Mouse (Mus musculus) limb, embryonic 14.5 days (tissue): Measurements from ENCODE around the gene Morc1. TPM values are rescaled to one million over a fixed set of nuclear protein-coding genes. Genes with fewer than 3 reads are reported as not detected.

Source experiments
- ATAC-seq: fragments of 200-750 bp; cut with Nextera tagmentation; 2 replicates; pipeline ENCODE4 v1.8.0; 2017; ENCODE audit warnings: low read depth, moderate number of reproducible peaks, moderate TSS enrichment; ENCODE audit not compliant: low FRiP score
- DNase-seq: peaks from one replicate; pipeline ENCODE4 v3.0.0-alpha.2; 2015; ENCODE audit warnings: low spot score
- H3K27ac ChIP-seq: fragments of 300-500 bp; sonication (generic); replicated peaks from 2 replicates; pipeline ENCODE4 v1.5.1; 2014; ENCODE audit warnings: low read depth, mild to moderate bottlenecking, low read length, moderate library complexity, mixed read lengths
- H3K27me3 ChIP-seq: fragments of 300-500 bp; sonication (generic); 2 replicates; pipeline ENCODE4 v1.6.1; 2014; ENCODE audit warnings: low read length, mixed read lengths; ENCODE audit not compliant: control insufficient read depth, insufficient read depth
- H3K36me3 ChIP-seq: fragments of 300-500 bp; sonication (generic); 2 replicates; pipeline ENCODE4 v1.6.1; 2014; ENCODE audit warnings: mild to moderate bottlenecking, low read length, moderate library complexity, mixed read lengths; ENCODE audit not compliant: control insufficient read depth, insufficient read depth
- H3K4me1 ChIP-seq: fragments of 300-500 bp; sonication (generic); 2 replicates; pipeline ENCODE4 v1.6.1; 2014; ENCODE audit warnings: antibody characterized with exemption, low read length, mixed read lengths; ENCODE audit not compliant: control insufficient read depth, insufficient read depth
- H3K4me2 ChIP-seq: fragments of 300-500 bp; sonication (generic); replicated peaks from 2 replicates; pipeline ENCODE4 v1.6.1; 2014; ENCODE audit warnings: low read depth, mild to moderate bottlenecking, low read length, moderate library complexity; ENCODE audit not compliant: severe bottlenecking
- H3K4me3 ChIP-seq: fragments of 300-500 bp; sonication (generic); replicated peaks from 2 replicates; pipeline ENCODE4 v1.5.1; 2014; ENCODE audit warnings: low read length
- H3K9ac ChIP-seq: fragments of 300-500 bp; sonication (generic); 2 replicates; pipeline ENCODE4 v1.6.1; 2014; ENCODE audit warnings: mild to moderate bottlenecking, low read depth, low read length, moderate library complexity; ENCODE audit not compliant: severe bottlenecking
- H3K9me3 ChIP-seq: fragments of 300-500 bp; sonication (generic); 2 replicates; pipeline ENCODE4 v1.6.1; 2016; ENCODE audit warnings: low read length; ENCODE audit not compliant: control insufficient read depth
- POLR2A ChIP-seq: fragments of 200-500 bp; IDR thresholded peaks from 2 replicates; pipeline ENCODE4 v1.8.0; 2012; ENCODE audit warnings: inconsistent platforms, mild to moderate bottlenecking, moderate library complexity, borderline replicate concordance; ENCODE audit not compliant: insufficient read depth, insufficient read length; ENCODE audit errors: extremely low read depth
- WGBS: fragments of 180-500 bp; shearing (Covaris S2); extraction: QIAGEN DNeasy Blood & Tissue Kit; methylation state at CpG from one replicate; pipeline ENCODE4 v1.1.7; 2014; 5-methylcytosine and 5-hydroxymethylcytosine counted together
- polyA plus RNA-seq, 2 experiments: library from polyadenylated mRNA; depleted of rRNA in 1 of 2; stranded (reverse) in 1 of 2; unstranded in 1 of 2; fragments of >200 nt; fragmentation: Nextera tagmentation in 1 of 2; extraction: Ambion mirVana in 1 of 2; gene quantifications; 2 replicates each; pipeline versions ENCODE4 v1.2.1 to v1.2.3; 2012 to 2014

The Morc1 gene
- polyA plus RNA-seq, 2 experiments, result 0.09 to 0.30 TPM

GRCm38 (mm10) chr16:48678029-48678428 is 247.0 kb downstream of the Morc1 start:
- 81% methylated on average over 1 of the region's 1 CpGs for WGBS
- no peaks in the 10 kb centered on the region for H3K9me3 ChIP-seq
- ATAC-seq, result no peak

More at GRCm38 (mm10) chr16:48678029-48678428, 247.0 kb downstream of the Morc1 start:
- no peak overlapping the region for H3K27ac ChIP-seq
- no peak overlapping the region for H3K4me3 ChIP-seq
- H3K27me3 ChIP-seq, result no peaks in the 10 kb centered on the region; the same call in 1 of the 2 replicates
- no peak overlapping the region for H3K4me2 ChIP-seq
- TF ChIP-seq POLR2A, result no peak
- H3K9ac ChIP-seq, result no peak overlapping the region
- H3K4me1 ChIP-seq, result no peaks in the 10 kb centered on the region
- no peaks in the 10 kb centered on the region for H3K36me3 ChIP-seq
- no peak for DNase-seq

Other genes with a start within 250 kb of the Morc1 start
- 0.04 TPM in 1 of 2 replicates, not detected in the other for gene Dppa4, start 147.5 kb upstream of the Morc1 start, polyA plus RNA-seq (2012; rRNA removed)
- not detected in 2 replicates for gene Dppa4, start 147.5 kb upstream of the Morc1 start, polyA plus RNA-seq (2014; fragmentation: Nextera tagmentation; extraction: Ambion mirVana)
- gene Dppa2, start 127.3 kb upstream of the Morc1 start, polyA plus RNA-seq (2012; rRNA removed), result 0.03 and 0.08 TPM in 2 replicates
- gene Dppa2, start 127.3 kb upstream of the Morc1 start, polyA plus RNA-seq (2014; fragmentation: Nextera tagmentation; extraction: Ambion mirVana), result not detected in 2 replicates
- gene Gm5485, start 18.8 kb upstream of the Morc1 start, polyA plus RNA-seq (2012; rRNA removed), result not detected in 2 replicates
- not detected in 2 replicates for gene Gm5485, start 18.8 kb upstream of the Morc1 start, polyA plus RNA-seq (2014; fragmentation: Nextera tagmentation; extraction: Ambion mirVana)